Mouse (Mus musculus): ENCODE data around the gene Celsr3. TPM values are rescaled to one million over a fixed set of nuclear protein-coding genes. Genes with fewer than 3 reads are reported as not detected.

The Celsr3 gene
- total and polyA plus RNA-seq, 3 experiments = 0.03 to 0.12 TPM; not detected in 1

DNA sequence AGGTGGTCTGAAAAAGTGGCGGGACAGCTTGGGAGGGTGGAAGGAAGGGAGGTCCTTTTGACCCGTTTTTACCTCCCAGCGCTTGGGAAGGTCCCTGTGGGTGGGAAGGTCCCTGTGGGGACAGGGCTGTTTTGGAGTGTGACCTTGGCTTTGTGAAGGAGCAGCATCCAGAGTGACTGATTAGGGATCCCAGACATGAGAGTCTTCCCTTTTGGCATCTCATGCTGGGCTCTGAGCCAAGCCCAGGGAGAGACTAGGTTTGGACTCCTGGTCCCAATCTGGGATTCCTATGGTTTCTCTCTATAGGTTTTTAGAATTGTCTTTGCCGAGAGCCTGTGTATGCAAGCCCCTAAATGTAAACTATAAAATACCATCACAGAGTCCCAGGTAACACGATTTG is 15.6 kb upstream of the Celsr3 start:
- Histone ChIP-seq H3K36me3 (ENCODE audit: control insufficient read depth in 1 of 2, insufficient read depth in 2 of 2, low read length in 2 of 2) (peaks cover 0 to 23% of the 10 kb centered on the region in 2 experiments; a peak in 3 of 4 replicates), H3K27me3 (ENCODE audit: control insufficient read depth in 1 of 2, insufficient read depth in 2 of 2, low read length in 2 of 2) (no peaks in the 10 kb centered on the region), H3K9me3 (replicated peaks; ENCODE audit: insufficient read depth, low read length) (no peaks in the 10 kb centered on the region), H3K9ac (ENCODE audit: control insufficient read depth, low read depth, low read length, poor library complexity, severe bottlenecking) (no peak overlapping the region), H3K79me2 (ENCODE audit: control insufficient read depth, insufficient read depth, low read length, poor library complexity) (peaks cover 2% of the 10 kb centered on the region; the same call in 1 of the 2 replicates), H3K4me1 (ENCODE audit: control insufficient read depth in 1 of 2, insufficient read depth in 2 of 2, low read length in 2 of 2) (peaks cover 19 to 26% of the 10 kb centered on the region in 2 experiments), H3K4me3 (ENCODE audit: control insufficient read depth in 1 of 2, insufficient read depth in 1 of 2, low read depth in 2 of 2, low read length in 2 of 2) (no peak overlapping the region), H3K27ac (ENCODE audit: control insufficient read depth, low read depth, low read length) (no peak overlapping the region)
- no peak for DNase-seq (ENCODE audit: low read depth, low spot score)
- TF ChIP-seq MAFK (IDR thresholded peaks at IDR 0.05; ENCODE audit: borderline replicate concordance, low read depth, low read length) = no peak
- no peak for TF ChIP-seq GABPA (IDR thresholded peaks at IDR 0.05; ENCODE audit: low read depth, low read length)
- TF ChIP-seq MYC (IDR thresholded peaks at IDR 0.05; ENCODE audit: low read depth, low read length) = no peak
- no peak for TF ChIP-seq TAL1 (IDR thresholded peaks at IDR 0.05; ENCODE audit: low read length)
- no peak for TF ChIP-seq JUND (IDR thresholded peaks at IDR 0.05; ENCODE audit: low read depth, low read length)
- TF ChIP-seq POLR2AphosphoS5 (IDR thresholded peaks at IDR 0.05; ENCODE audit: borderline replicate concordance, low read depth, low read length) = no peak
- no peak for TF ChIP-seq ZMIZ1 (IDR thresholded peaks at IDR 0.05; ENCODE audit: low read depth, low read length)
- TF ChIP-seq BHLHE40 (IDR thresholded peaks at IDR 0.05; ENCODE audit: borderline replicate concordance, low read depth, low read length) = no peak
- no peak for TF ChIP-seq KAT2A (conservative IDR thresholded peaks at IDR 0.05; ENCODE audit: low read depth, low read length)
- no peak for TF ChIP-seq SMC3 (IDR thresholded peaks at IDR 0.05; ENCODE audit: low read depth, low read length)
- TF ChIP-seq USF1 (IDR thresholded peaks at IDR 0.05; ENCODE audit: low read depth, low read length) = no peak
- no peak for TF ChIP-seq ZKSCAN1 (IDR thresholded peaks at IDR 0.05; ENCODE audit: low read depth, low read length)
- TF ChIP-seq UBTF (IDR thresholded peaks at IDR 0.05; ENCODE audit: borderline replicate concordance, insufficient read depth, low read depth, low read length) = no peak

DNA sequence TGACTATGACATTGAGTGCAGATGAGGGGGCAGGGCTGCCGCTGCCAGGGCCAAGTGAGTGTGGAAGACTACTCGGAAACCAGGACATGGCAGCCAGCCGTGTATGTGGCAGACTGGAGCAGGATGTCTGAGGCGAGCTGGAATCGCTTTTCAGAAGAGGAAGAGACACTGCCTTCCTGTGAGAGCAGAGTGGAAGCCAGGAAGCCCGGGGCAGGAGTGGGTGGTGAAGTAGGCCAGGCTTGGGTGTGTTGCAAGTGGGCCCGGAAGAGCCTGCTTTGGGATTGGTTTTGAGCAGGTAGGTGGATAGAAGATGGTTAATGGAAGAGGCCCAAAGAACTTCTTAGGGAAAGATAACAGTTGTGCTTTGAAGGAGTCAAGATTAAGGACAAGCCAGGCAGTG is 10.6 kb upstream of the Celsr3 start:
- Histone ChIP-seq H3K4me1 (ENCODE audit: control insufficient read depth in 1 of 2, insufficient read depth in 2 of 2, low read length in 2 of 2) (no peaks in the 10 kb centered on the region), H3K4me3 (ENCODE audit: control insufficient read depth in 1 of 2, insufficient read depth in 1 of 2, low read depth in 2 of 2, low read length in 2 of 2) (no peak overlapping the region), H3K79me2 (ENCODE audit: control insufficient read depth, insufficient read depth, low read length, poor library complexity) (no peaks in the 10 kb centered on the region), H3K27ac (ENCODE audit: control insufficient read depth, low read depth, low read length) (no peak overlapping the region), H3K36me3 (ENCODE audit: control insufficient read depth in 1 of 2, insufficient read depth in 2 of 2, low read length in 2 of 2) (no peaks in the 10 kb centered on the region; a peak in 1 of 4 replicates), H3K9ac (ENCODE audit: control insufficient read depth, low read depth, low read length, poor library complexity, severe bottlenecking) (no peak overlapping the region), H3K9me3 (replicated peaks; ENCODE audit: insufficient read depth, low read length) (no peaks in the 10 kb centered on the region), H3K27me3 (ENCODE audit: control insufficient read depth in 1 of 2, insufficient read depth in 2 of 2, low read length in 2 of 2) (no peaks in the 10 kb centered on the region)
- no peak for DNase-seq (ENCODE audit: low read depth, low spot score)
- TF ChIP-seq SIN3A (IDR thresholded peaks at IDR 0.05; ENCODE audit: low read length) (no peak), KAT2A (conservative IDR thresholded peaks at IDR 0.05; ENCODE audit: low read depth, low read length) (no peak), MXI1 (IDR thresholded peaks at IDR 0.05; ENCODE audit: low read depth, low read length) (no peak), MAX (IDR thresholded peaks at IDR 0.05; ENCODE audit: low read length) (no peak), RCOR1 (IDR thresholded peaks at IDR 0.05; ENCODE audit: low read depth, low read length) (no peak), ZMIZ1 (IDR thresholded peaks at IDR 0.05; ENCODE audit: low read depth, low read length) (no peak), ZNF384 (IDR thresholded peaks at IDR 0.05; ENCODE audit: low read depth, low read length) (no peak), UBTF (IDR thresholded peaks at IDR 0.05; ENCODE audit: borderline replicate concordance, insufficient read depth, low read depth, low read length) (no peak), RAD21 (IDR thresholded peaks at IDR 0.05; ENCODE audit: low read depth, low read length) (no peak), ETS1 (IDR thresholded peaks at IDR 0.05; ENCODE audit: low read depth, low read length) (no peak), TCF12 (IDR thresholded peaks at IDR 0.05; ENCODE audit: low read depth, low read length) (no peak), POLR2AphosphoS2 (IDR thresholded peaks at IDR 0.05; ENCODE audit: low read length) (no peak), TBP (IDR thresholded peaks at IDR 0.05; ENCODE audit: low read depth, low read length) (no peak)
